Mouse (Mus musculus): ENCODE results near the gene Lnx1.

DNA sequence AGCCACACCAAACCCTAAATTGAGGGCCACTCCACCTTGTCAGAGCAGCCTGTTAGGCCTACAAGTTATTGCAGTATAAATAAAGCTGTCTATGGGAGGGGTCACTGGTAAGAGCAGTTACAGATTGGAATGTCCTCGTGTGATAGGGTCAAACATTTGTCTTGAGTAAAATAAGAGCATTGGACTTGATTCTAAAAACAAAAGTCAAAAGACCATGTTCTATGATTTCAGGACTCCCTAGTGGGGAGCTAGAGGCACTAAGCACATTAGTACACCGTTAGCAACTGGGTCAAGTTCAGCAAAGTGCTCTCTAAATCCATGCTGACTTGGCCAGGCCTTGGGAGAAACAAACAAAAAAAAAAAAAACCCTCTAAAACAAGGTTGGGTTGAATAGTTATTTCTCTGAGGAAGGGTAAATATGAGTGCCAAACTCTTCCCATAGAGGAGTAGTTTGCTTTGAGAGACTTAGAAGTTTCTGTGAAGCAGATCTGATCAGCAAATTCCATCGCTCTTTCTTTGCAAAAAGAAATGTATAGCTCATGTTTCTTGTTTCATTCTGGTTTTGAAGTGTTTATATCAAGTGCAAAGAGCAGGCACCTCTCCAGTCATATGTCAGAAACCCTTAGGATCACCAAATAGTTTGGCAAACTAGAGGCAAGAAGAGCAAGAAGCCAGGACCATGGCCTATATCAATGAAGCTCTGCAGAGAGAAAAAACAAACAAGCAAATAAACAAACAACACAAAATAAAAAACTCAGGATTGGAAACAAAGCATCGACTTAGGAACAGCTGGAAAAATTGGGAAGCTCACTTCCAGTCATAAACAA is 40.8 kb downstream of the Lnx1 start:
- no peak for TF ChIP-seq SRF (IDR thresholded peaks at IDR 0.05; ENCODE audit: control insufficient read depth, insufficient read length, low read depth)
- TF ChIP-seq POLR2A (IDR thresholded peaks at IDR 0.05; ENCODE audit: insufficient read length, low read depth), result no peak

Data from myocyte (in vitro differentiated cells).